Mouse (Mus musculus) mouse embryonic stem cell (cell line): ENCODE measurements around the gene Gm10251.
"Not testable (repeated sequence)": the region's sequence is repeated elsewhere in the genome, so short reads cannot be mapped to it uniquely, and the experiment has no call there.

Source experiments
- in situ Hi-C, 2 experiments: fragments of 300-500 bp; cut with MboI; formaldehyde crosslinking; loops; 1 replicate in 1 of 2; 3 replicates in 1 of 2; pipeline ENCODE4 v1.14.3; 2019 to 2020; ENCODE audit warnings: low sequenced_read_pairs in 2 of 2, low pct_unique_long_range_greater_than_20kb in 1 of 2, mixed read lengths in 1 of 2; ENCODE audit not compliant: unreplicated experiment in 1 of 2

Gene Gm10251

GRCm38 (mm10) chr14:6684070-6684469 lies at the start of gene Gm10251:
Gm10251 (minus strand) TSS chr14:6684170.
- in situ Hi-C loops: not testable (repeated sequence)

- in situ Hi-C loops: not testable (repeated sequence)
Observed at GRCm38 (mm10) chr14:6720151-6720550, 36.2 kb upstream of the Gm10251 start, which contains the start of gene Gm8050. Gm8050 (minus strand) TSS chr14:6720251.

GRCm38 (mm10) chr14:6622318-6622717 lies 61.7 kb downstream of the Gm10251 start, which contains the start of gene Gm3460:
Gm3460 (minus strand) TSS chr14:6622418.
- in situ Hi-C loops: not testable (repeated sequence)

- in situ Hi-C loops: not testable (repeated sequence)
Observed at GRCm38 (mm10) chr14:6606436-6606835, 77.5 kb downstream of the Gm10251 start.

GRCm38 (mm10) chr14:6605004-6605403 lies 79.0 kb downstream of the Gm10251 start:
- in situ Hi-C loops: not testable (repeated sequence)

GRCm38 (mm10) chr14:6604551-6604950 lies 79.4 kb downstream of the Gm10251 start:
- in situ Hi-C loops: not testable (repeated sequence)

- in situ Hi-C loops: not testable (repeated sequence)
Observed at GRCm38 (mm10) chr14:6590513-6590912, 93.5 kb downstream of the Gm10251 start, which contains the start of gene Gm3629. Gm3629 (minus strand) TSS chr14:6590613.
